Mouse (Mus musculus): ENCODE measurements around the gene Tmem131.

- TF ChIP-seq POLR2A (IDR thresholded peaks at IDR 0.05; ENCODE audit: control insufficient read depth, low read depth, low read length) (no peak), CTCF (IDR thresholded peaks at IDR 0.05; ENCODE audit: control insufficient read depth, insufficient read depth, insufficient replicate concordance, low read depth, low read length) (no peak)
These were observed 184.9 kb downstream of the Tmem131 start for GRCm38 (mm10) chr1:36758553-36758952.
